Mouse (Mus musculus) hindbrain, embryonic 16.5 days (tissue): ENCODE results near the gene Brf1. TPM values are rescaled to one million over a fixed set of nuclear protein-coding genes. Genes with fewer than 3 reads are reported as not detected.

ENCODE experiments used
- ATAC-seq: fragments of 200-750 bp; cut with Nextera tagmentation; 2 replicates; pipeline ENCODE4 v1.8.0; 2017; ENCODE audit warnings: moderate TSS enrichment, moderate library complexity
- H3K27ac ChIP-seq: fragments of 300-500 bp; sonication (generic); 2 replicates; pipeline ENCODE4 v1.5.1; 2014; ENCODE audit warnings: low read depth, mild to moderate bottlenecking, control low read depth, low read length, moderate library complexity
- H3K27me3 ChIP-seq: fragments of 300-500 bp; sonication (generic); replicated peaks from 2 replicates; pipeline ENCODE4 v1.6.1; 2014; ENCODE audit warnings: low read length; ENCODE audit not compliant: control insufficient read depth, insufficient read depth
- H3K36me3 ChIP-seq: fragments of 300-500 bp; sonication (generic); 2 replicates; pipeline ENCODE4 v1.6.1; 2014; ENCODE audit warnings: mild to moderate bottlenecking, low read length, moderate library complexity, mixed read lengths; ENCODE audit not compliant: control insufficient read depth, insufficient read depth
- H3K4me1 ChIP-seq: fragments of 300-500 bp; sonication (generic); 2 replicates; pipeline ENCODE4 v1.6.1; 2014; ENCODE audit warnings: low read depth, low read length; ENCODE audit not compliant: control insufficient read depth, insufficient read depth
- H3K4me2 ChIP-seq: fragments of 300-500 bp; sonication (generic); 2 replicates; pipeline ENCODE4 v1.6.1; 2014; ENCODE audit warnings: mild to moderate bottlenecking, low read length, control low read depth, moderate library complexity
- H3K4me3 ChIP-seq: fragments of 300-500 bp; sonication (generic); 2 replicates; pipeline ENCODE4 v1.5.1; 2014; ENCODE audit warnings: mild to moderate bottlenecking, low read length, control low read depth, moderate library complexity
- H3K9ac ChIP-seq: fragments of 300-500 bp; sonication (generic); 2 replicates; pipeline ENCODE4 v1.6.1; 2014; ENCODE audit warnings: low read depth, mild to moderate bottlenecking, control low read depth, low read length, moderate library complexity
- H3K9me3 ChIP-seq: fragments of 300-500 bp; sonication (generic); 2 replicates; pipeline ENCODE4 v1.6.1; 2014; ENCODE audit warnings: mild to moderate bottlenecking, low read length, moderate library complexity; ENCODE audit not compliant: control insufficient read depth
- WGBS: fragments of 180-500 bp; shearing (Covaris S2); extraction: QIAGEN DNeasy Blood & Tissue Kit; methylation state at CpG from one replicate; pipeline ENCODE4 v1.1.7; 2014; 5-methylcytosine and 5-hydroxymethylcytosine counted together
- polyA plus RNA-seq: library from polyadenylated mRNA; unstranded; fragments of >200 nt; fragmentation: Nextera tagmentation; extraction: Ambion mirVana; gene quantifications from 2 replicates; pipeline ENCODE4 v1.2.1, GENCODE M21; 2015

The Brf1 gene
- polyA plus RNA-seq, 1 experiment from 2014 or later: 40.5 TPM

- no peak overlapping the region for H3K27ac ChIP-seq
- WGBS: 91% methylated on average over 4 of the region's 4 CpGs
- no peak overlapping the region for H3K4me3 ChIP-seq
- H3K27me3 ChIP-seq: no peaks in the 10 kb centered on the region
- H3K4me1 ChIP-seq: peaks cover 31% of the 10 kb centered on the region
- no peak overlapping the region for H3K4me2 ChIP-seq
- no peaks in the 10 kb centered on the region for H3K9me3 ChIP-seq
- no peak overlapping the region for H3K9ac ChIP-seq
- ATAC-seq: no peak
- H3K36me3 ChIP-seq: no peaks in the 10 kb centered on the region
These were observed 36.5 kb upstream of the Brf1 start for GRCm38 (mm10) chr12:113036996-113037395.

GRCm38 (mm10) chr12:113035093-113035492 is 34.6 kb upstream of the Brf1 start:
- no peak for ATAC-seq
- no peaks in the 10 kb centered on the region for H3K36me3 ChIP-seq
- H3K4me3 ChIP-seq: no peak overlapping the region
- H3K9me3 ChIP-seq: no peaks in the 10 kb centered on the region
- no peaks in the 10 kb centered on the region for H3K27me3 ChIP-seq
- no peak overlapping the region for H3K9ac ChIP-seq
- no peak overlapping the region for H3K27ac ChIP-seq
- H3K4me2 ChIP-seq: no peak overlapping the region
- WGBS: 85% methylated on average over 2 of the region's 2 CpGs
- peaks cover 14% of the 10 kb centered on the region for H3K4me1 ChIP-seq

GRCm38 (mm10) chr12:113032296-113033250 is 32.1 kb upstream of the Brf1 start:
- ATAC-seq: peak; percentile 54; the same call in 1 of the 2 replicates
- peak overlapping the region; percentile 8; the same call in 1 of the 2 replicates for H3K9ac ChIP-seq

DNA sequence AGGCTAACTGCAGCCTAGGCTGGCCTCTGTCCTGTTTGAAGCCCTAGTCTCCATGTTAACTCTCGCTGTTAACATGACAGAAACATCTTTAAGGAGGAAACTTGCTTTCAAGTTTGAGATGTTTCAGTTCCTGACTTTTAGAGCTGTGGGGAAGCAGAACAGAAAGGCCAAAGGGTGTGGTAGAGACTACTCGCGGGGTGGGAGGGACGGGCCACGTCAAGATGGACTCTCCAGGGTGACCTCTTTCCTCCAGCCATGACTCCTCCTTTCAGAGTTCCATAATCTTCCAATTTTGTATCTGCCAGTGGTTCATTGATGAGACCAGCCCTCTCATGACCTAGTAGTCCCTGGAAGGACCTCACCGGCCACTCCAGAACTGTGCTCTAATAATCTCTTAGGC is 30.9 kb upstream of the Brf1 start:
- Histone ChIP-seq H3K4me2 (no peak overlapping the region), H3K27ac (no peak overlapping the region), H3K9ac (no peak overlapping the region), H3K27me3 (no peaks in the 10 kb centered on the region), H3K4me3 (no peak overlapping the region), H3K4me1 (peaks cover 27% of the 10 kb centered on the region), H3K36me3 (no peaks in the 10 kb centered on the region), H3K9me3 (no peaks in the 10 kb centered on the region)
- WGBS: 90% methylated on average over 6 of the region's 6 CpGs
- ATAC-seq: no peak

More at GRCm38 (mm10) chr12:113032296-113033250, 32.1 kb upstream of the Brf1 start:
- H3K4me3 ChIP-seq: no peak overlapping the region
- H3K4me2 ChIP-seq: no peak overlapping the region
- no peaks in the 10 kb centered on the region for H3K27me3 ChIP-seq
- no peaks in the 10 kb centered on the region for H3K9me3 ChIP-seq
- no peaks in the 10 kb centered on the region for H3K36me3 ChIP-seq
- 57% methylated on average over 11 of the region's 11 CpGs for WGBS
- H3K4me1 ChIP-seq: peaks cover 25% of the 10 kb centered on the region
- H3K27ac ChIP-seq: peak overlapping the region; percentile 48; the same call in 1 of the 2 replicates

DNA sequence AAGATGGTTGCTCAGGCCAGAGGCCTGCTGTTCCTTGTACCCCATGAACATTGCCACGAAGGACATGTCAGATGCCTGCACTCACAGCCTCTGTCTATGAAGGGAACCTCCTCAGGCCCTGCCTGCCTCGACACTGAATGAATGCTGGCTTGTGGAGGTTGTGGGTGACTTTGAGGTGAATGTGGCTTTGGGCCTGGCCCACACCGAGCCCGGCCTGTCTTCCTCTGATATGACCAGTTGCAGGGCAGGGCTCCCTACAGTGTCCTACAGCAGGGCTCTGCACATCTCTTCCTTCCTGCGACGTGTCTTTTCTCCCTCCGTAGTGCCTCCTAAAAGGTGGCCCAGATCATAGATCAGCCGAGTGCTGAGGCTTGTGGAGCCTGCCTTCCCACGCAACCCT is 30.5 kb upstream of the Brf1 start:
- no peaks in the 10 kb centered on the region for H3K9me3 ChIP-seq
- 86% methylated on average over 9 of the region's 9 CpGs for WGBS
- H3K9ac ChIP-seq: no peak overlapping the region
- no peak overlapping the region for H3K4me3 ChIP-seq
- H3K27ac ChIP-seq: 0 out of 2 replicates have a peak overlapping the region, but pooled peaks have one; percentile 18
- H3K36me3 ChIP-seq: no peaks in the 10 kb centered on the region
- H3K27me3 ChIP-seq: no peaks in the 10 kb centered on the region
- ATAC-seq: no peak
- H3K4me1 ChIP-seq: peaks cover 27% of the 10 kb centered on the region
- no peak overlapping the region for H3K4me2 ChIP-seq

- H3K4me2 ChIP-seq: no peak overlapping the region
- H3K36me3 ChIP-seq: no peaks in the 10 kb centered on the region
- H3K9ac ChIP-seq: no peak overlapping the region
- WGBS: 70% methylated on average over 4 of the region's 4 CpGs
- no peaks in the 10 kb centered on the region for H3K9me3 ChIP-seq
- peaks cover 27% of the 10 kb centered on the region for H3K4me1 ChIP-seq
- H3K27ac ChIP-seq: no peak overlapping the region
- no peaks in the 10 kb centered on the region for H3K27me3 ChIP-seq
- ATAC-seq: no peak
- H3K4me3 ChIP-seq: no peak overlapping the region
These were observed 29.5 kb upstream of the Brf1 start for GRCm38 (mm10) chr12:113030046-113030445.

DNA sequence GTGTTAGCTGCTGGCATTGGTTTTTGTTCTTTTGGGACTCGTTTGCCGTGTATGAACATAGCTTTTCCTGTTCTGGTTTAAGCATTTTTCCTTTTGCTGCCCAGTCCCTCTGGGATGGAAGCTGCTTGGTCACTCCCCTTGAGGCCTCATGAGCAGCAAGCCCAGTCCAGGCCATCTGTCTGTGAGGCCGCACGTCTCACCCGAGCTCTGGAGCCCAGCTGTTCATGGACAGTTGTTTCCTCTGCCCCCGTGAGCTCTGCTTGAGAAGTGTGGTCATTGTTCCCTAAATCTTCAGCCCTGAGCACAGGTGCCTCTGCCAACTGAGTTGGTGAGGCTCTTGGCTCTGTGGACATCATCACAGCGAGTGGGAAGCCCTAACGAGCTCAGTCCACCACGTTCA is 28.4 kb upstream of the Brf1 start:
- no peak for ATAC-seq
- no peaks in the 10 kb centered on the region for H3K27me3 ChIP-seq
- 42% methylated on average over 9 of the region's 9 CpGs for WGBS
- H3K36me3 ChIP-seq: no peaks in the 10 kb centered on the region
- no peak overlapping the region for H3K4me2 ChIP-seq
- H3K4me1 ChIP-seq: peaks cover 27% of the 10 kb centered on the region
- no peak overlapping the region for H3K4me3 ChIP-seq
- no peak overlapping the region; the same call in 1 of the 2 replicates for H3K9ac ChIP-seq
- no peaks in the 10 kb centered on the region for H3K9me3 ChIP-seq
- H3K27ac ChIP-seq: peak overlapping the region; percentile 30; the same call in 1 of the 2 replicates

DNA sequence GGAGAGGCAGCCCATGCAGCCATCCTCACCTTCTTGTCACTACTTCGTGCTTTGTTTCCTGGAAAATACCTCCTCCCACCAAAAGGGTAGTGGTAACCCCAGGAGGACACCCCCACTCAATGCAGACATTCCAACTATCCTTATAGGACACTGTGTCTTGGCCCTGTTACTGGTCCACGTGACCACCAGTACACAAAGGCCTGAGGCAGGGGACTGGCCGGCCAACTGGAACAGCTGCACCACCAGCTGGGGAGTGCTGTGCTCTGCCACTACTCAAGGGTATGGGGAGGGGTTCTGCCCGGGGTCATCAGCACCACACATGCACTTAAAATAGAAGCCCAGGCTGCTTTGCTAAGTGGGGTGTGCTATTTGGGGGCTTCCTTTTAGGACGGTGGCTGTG is 27.6 kb upstream of the Brf1 start:
- no peaks in the 10 kb centered on the region for H3K36me3 ChIP-seq
- ATAC-seq: no peak
- H3K27me3 ChIP-seq: no peaks in the 10 kb centered on the region
- peaks cover 24% of the 10 kb centered on the region for H3K4me1 ChIP-seq
- H3K4me3 ChIP-seq: no peak overlapping the region
- H3K9me3 ChIP-seq: no peaks in the 10 kb centered on the region
- 30% methylated on average over 5 of the region's 5 CpGs for WGBS
- H3K9ac ChIP-seq: no peak overlapping the region
- H3K27ac ChIP-seq: no peak overlapping the region
- no peak overlapping the region for H3K4me2 ChIP-seq

- 88% methylated on average over 2 of the region's 2 CpGs for WGBS
- no peaks in the 10 kb centered on the region for H3K9me3 ChIP-seq
- H3K36me3 ChIP-seq: no peaks in the 10 kb centered on the region
- peaks cover 18% of the 10 kb centered on the region for H3K4me1 ChIP-seq
- no peak overlapping the region for H3K27ac ChIP-seq
- H3K4me2 ChIP-seq: no peak overlapping the region
- no peak overlapping the region for H3K9ac ChIP-seq
- no peak for ATAC-seq
- no peak overlapping the region for H3K4me3 ChIP-seq
- H3K27me3 ChIP-seq: no peaks in the 10 kb centered on the region
These were observed 27.0 kb upstream of the Brf1 start for GRCm38 (mm10) chr12:113027495-113027894.
